In genomic region chr14:104465483-104466235, GRCm38 (mm10) we compare ENCODE assay signal across 8 mouse cellular contexts. TPM values are rescaled to one million over a fixed set of nuclear protein-coding genes. Genes with fewer than 3 reads are reported as not detected.
DNase-seq lines count a peak whose midpoint lies in the region; ATAC-seq and TF ChIP-seq lines count a peak whose summit lies in the region.

No protein-coding gene starts in this region.

- H3K27ac ChIP-seq in heart, embryonic 15.5 days, result no peak overlapping the region
- H3K27ac ChIP-seq in liver, embryonic 14.5 days, result no peak overlapping the region
- no peak overlapping the region for H3K27ac ChIP-seq in small intestine, adult 2 months (ENCODE audit: insufficient read depth, low read depth, low read length)

- no peaks in the 10 kb centered on the region for H3K36me3 ChIP-seq in heart, embryonic 15.5 days
- no peaks in the 10 kb centered on the region for H3K36me3 ChIP-seq in liver, embryonic 14.5 days (replicated peaks; ENCODE audit: control insufficient read depth, insufficient read depth, low read depth)
- no peaks in the 10 kb centered on the region for H3K36me3 ChIP-seq in small intestine, adult 2 months (ENCODE audit: control insufficient read depth, insufficient read depth, low read length)

- no peaks in the 10 kb centered on the region for H3K9me3 ChIP-seq in heart, embryonic 15.5 days (replicated peaks)
- no peaks in the 10 kb centered on the region for H3K9me3 ChIP-seq in liver, embryonic 14.5 days (ENCODE audit: control insufficient read depth, low read length)

- no peak overlapping the region for H3K9ac ChIP-seq in heart, embryonic 15.5 days
- H3K9ac ChIP-seq in liver, embryonic 14.5 days (replicated peaks), result no peak overlapping the region

- peak overlapping the region; percentile 60 for H3K4me3 ChIP-seq in heart, embryonic 15.5 days
- H3K4me3 ChIP-seq in liver, embryonic 14.5 days (ENCODE audit: insufficient read depth in 1 of 2, low read depth in 2 of 2, low read length in 2 of 2), result no peak overlapping the region
- peak overlapping the region; percentile 50 for H3K4me3 ChIP-seq in small intestine, adult 2 months (ENCODE audit: low read depth, low read length)

- no peak for TF ChIP-seq POLR2A in small intestine, adult 2 months (IDR thresholded peaks at IDR 0.05; ENCODE audit: low read depth, low read length)

- TF ChIP-seq CTCF in liver, embryonic 14.5 days (IDR thresholded peaks at IDR 0.05; ENCODE audit: low read depth), result no peak
- no peak for TF ChIP-seq CTCF in small intestine, adult 2 months (IDR thresholded peaks at IDR 0.05; ENCODE audit: extremely low read depth, insufficient read length, insufficient replicate concordance, low read depth, low read length)

- TF ChIP-seq EP300 in liver, embryonic 14.5 days (IDR thresholded peaks at IDR 0.05; ENCODE audit: low read depth), result no peak

- peak overlapping the region; percentile 95 for H3K4me2 ChIP-seq in heart, embryonic 15.5 days
- peak overlapping the region; percentile 9; the same call in 1 of the 2 replicates for H3K4me2 ChIP-seq in liver, embryonic 14.5 days (ENCODE audit: low read depth)

- peaks cover 95% of the 10 kb centered on the region for H3K27me3 ChIP-seq in heart, embryonic 15.5 days
- H3K27me3 ChIP-seq in liver, embryonic 14.5 days (ENCODE audit: control insufficient read depth, insufficient read depth, low read length), result peaks cover 95% of the 10 kb centered on the region
- peaks cover 84% of the 10 kb centered on the region for H3K27me3 ChIP-seq in small intestine, adult 2 months (ENCODE audit: control insufficient read depth, insufficient read depth, low read length)

- H3K4me1 ChIP-seq in heart, embryonic 15.5 days (replicated peaks), result peaks cover 31% of the 10 kb centered on the region
- no peaks in the 10 kb centered on the region for H3K4me1 ChIP-seq in liver, embryonic 14.5 days (replicated peaks; ENCODE audit: control insufficient read depth in 2 of 2, insufficient read depth in 2 of 2, low read length in 1 of 2)
- H3K4me1 ChIP-seq in small intestine, adult 2 months (ENCODE audit: control insufficient read depth, insufficient read depth, insufficient read length, low read length), result peaks cover 8% of the 10 kb centered on the region

- under 1% methylated on average over 60 of the region's 64 CpGs for WGBS in heart, embryonic 15.5 days
- WGBS in liver, embryonic 14.5 days (ENCODE audit: insufficient replicate concordance), result 1% methylated on average over 64 of the region's 64 CpGs
- WGBS in small intestine, adult 2 months, result 2% methylated on average over 64 of the region's 64 CpGs

- ATAC-seq in heart, embryonic 15.5 days (replicated peaks; ENCODE audit: insufficient number of reproducible peaks, insufficient read depth, low FRiP score, low read depth), result no peak
- no peak for ATAC-seq in liver, embryonic 14.5 days (ENCODE audit: insufficient read depth)

- peak; percentile 85 for DNase-seq in heart, adult 11 months
- no peak for DNase-seq in heart, adult 9 months (ENCODE audit: low spot score in 2 of 2)
- DNase-seq in adrenal gland, postnatal 25 days, result peak; percentile 31
- no peak for DNase-seq in liver, embryonic 14.5 days (ENCODE audit: low read depth in 3 of 3, low spot score in 3 of 3)
- no peak for DNase-seq in Muller cell, postnatal 12 days (ENCODE audit: inconsistent ontology term)
- no peak for DNase-seq in adipocyte (ENCODE audit: low spot score)

RNA-seq across cellular contexts. Expression of gene Pou4f1, which starts 2.1 kb away (rescaled TPM):
- total RNA-seq in adrenal gland, postnatal 25 days (2021), result 0.62 and 1.2 TPM in 2 replicates
- polyA plus RNA-seq in heart, embryonic 15.5 days (2015; fragmentation: Nextera tagmentation; extraction: Ambion mirVana), result 0.16 and 0.33 TPM in 2 replicates
- polyA plus RNA-seq in liver, embryonic 14.5 days (2012; rRNA removed), result 0.02 TPM in 1 of 2 replicates, not detected in the other
- polyA plus RNA-seq in liver, embryonic 14.5 days (2014; fragmentation: Nextera tagmentation; extraction: Ambion mirVana), result not detected in 2 replicates
- 0.10 and 0.19 TPM in 2 replicates for polyA plus RNA-seq in small intestine, adult 2 months (2012; rRNA removed)

RNA-seq across cellular contexts. Expression of gene Rnf219, which starts 56.8 kb away (rescaled TPM):
- total RNA-seq in adrenal gland, postnatal 25 days (2021), result 6.4 and 8.5 TPM in 2 replicates
- 11.4 and 17.6 TPM in 2 replicates for polyA plus RNA-seq in heart, embryonic 15.5 days (2015; fragmentation: Nextera tagmentation; extraction: Ambion mirVana)
- polyA plus RNA-seq in liver, embryonic 14.5 days (2012; rRNA removed), result 2.1 and 3.1 TPM in 2 replicates
- polyA plus RNA-seq in liver, embryonic 14.5 days (2014; fragmentation: Nextera tagmentation; extraction: Ambion mirVana), result 4.0 and 5.3 TPM in 2 replicates
- 0.42 and 0.81 TPM in 2 replicates for polyA plus RNA-seq in small intestine, adult 2 months (2012; rRNA removed)

Comparison
In these comparisons a context has a peak if more than half of its experiments do, and no peak if none do; other contexts are left out.
1. DNase-seq: peak in heart, adult 11 months (single experiment) and adrenal gland, postnatal 25 days (single experiment); none in heart, adult 9 months (0 of 2), liver, embryonic 14.5 days (0 of 3), Muller cell, postnatal 12 days (single experiment) and adipocyte (single experiment).
2. H3K4me3 ChIP-seq: peak in heart, embryonic 15.5 days (single experiment) and small intestine, adult 2 months (single experiment); none in liver, embryonic 14.5 days (0 of 2).